Mouse (Mus musculus) heart, postnatal 0 days (tissue): ENCODE data around the gene Fam174b.

Experiments used
- CTCF ChIP-seq: IDR thresholded peaks from 2 replicates; pipeline ENCODE4 v1.5.1; 2016; ENCODE audit warnings: antibody characterized with exemption, control low read depth, low read depth
- EP300 ChIP-seq: IDR thresholded peaks from 2 replicates; pipeline ENCODE4 v1.6.1; 2016; ENCODE audit warnings: antibody characterized with exemption, low read depth

GRCm38 (mm10) chr7:73777777-73778176, 37.7 kb downstream of the Fam174b start:
- no peak for TF ChIP-seq CTCF
- no peak for TF ChIP-seq EP300
